Mouse (Mus musculus) brain, embryonic 14.5 days (tissue): ENCODE measurements around the gene Npepl1.

Experiments used
- CTCF ChIP-seq: fragments of 200-500 bp; IDR thresholded peaks from 2 replicates; pipeline ENCODE4 v1.5.1; 2012; ENCODE audit warnings: inconsistent platforms, mild to moderate bottlenecking, moderate library complexity, borderline replicate concordance; ENCODE audit not compliant: insufficient read depth, insufficient read length; ENCODE audit errors: extremely low read depth
- POLR2A ChIP-seq: fragments of 200-500 bp; IDR thresholded peaks from 2 replicates; pipeline ENCODE4 v1.6.1; 2012; ENCODE audit warnings: mild to moderate bottlenecking, inconsistent platforms, borderline replicate concordance; ENCODE audit not compliant: poor library complexity, insufficient read depth, insufficient read length, severe bottlenecking; ENCODE audit errors: extremely low read depth

DNA sequence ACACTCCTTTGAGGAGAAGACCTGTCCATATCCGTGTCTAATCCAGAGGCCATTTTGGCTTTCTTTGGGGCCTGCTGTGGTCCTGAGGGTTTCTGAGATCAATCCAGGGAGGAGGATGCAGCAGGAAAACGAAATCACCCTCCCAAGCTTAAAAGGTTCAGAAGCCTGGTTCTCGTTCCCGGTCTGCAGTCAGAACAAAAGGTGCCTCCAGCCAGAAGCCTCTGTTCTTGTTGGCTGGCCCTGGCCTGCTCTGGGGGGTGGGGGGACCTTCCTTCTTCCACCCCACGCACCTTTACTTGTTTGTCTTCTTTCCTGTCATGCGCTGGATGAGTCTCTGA is 17.2 kb downstream of the Npepl1 start:
- TF ChIP-seq CTCF (no peak), POLR2A (no peak)
